Mouse (Mus musculus): ENCODE results near the gene Atg4d. TPM values are rescaled to one million over a fixed set of nuclear protein-coding genes. Genes with fewer than 3 reads are reported as not detected.

The Atg4d gene
- polyA plus RNA-seq, 1 experiment from 2014 or later = 44.7 TPM

- no peaks in the 10 kb centered on the region for H3K27me3 ChIP-seq (replicated peaks; ENCODE audit: control insufficient read depth, insufficient read depth, low read length)
- H3K4me1 ChIP-seq (replicated peaks; ENCODE audit: control insufficient read depth, insufficient read depth, low read length) = peaks cover 10% of the 10 kb centered on the region; the same call in 1 of the 2 replicates
- no peak for TF ChIP-seq CTCF (IDR thresholded peaks at IDR 0.05; ENCODE audit: low read depth)
- H3K36me3 ChIP-seq (ENCODE audit: control insufficient read depth, insufficient read depth) = no peaks in the 10 kb centered on the region
- no peak overlapping the region for H3K9ac ChIP-seq (ENCODE audit: low read depth, low read length)
- H3K4me3 ChIP-seq (ENCODE audit: low read depth, low read length) = no peak overlapping the region
- no peak overlapping the region for H3K27ac ChIP-seq (ENCODE audit: low read depth, low read length)
- no peaks in the 10 kb centered on the region for H3K9me3 ChIP-seq (ENCODE audit: control insufficient read depth)
- no peak for ATAC-seq
- no peak overlapping the region for H3K4me2 ChIP-seq (replicated peaks; ENCODE audit: low read depth)
- 86% methylated on average over 6 of the region's 6 CpGs for WGBS
Measured at GRCm38 (mm10) chr9:21260491-21261040, 4.5 kb upstream of the Atg4d start.

GRCm38 (mm10) chr9:21261831-21262230 lies 3.3 kb upstream of the Atg4d start:
- no peak overlapping the region for H3K9ac ChIP-seq (ENCODE audit: low read depth, low read length)
- no peak overlapping the region for H3K4me3 ChIP-seq (ENCODE audit: low read depth, low read length)
- H3K4me2 ChIP-seq (replicated peaks; ENCODE audit: low read depth) = no peak overlapping the region
- H3K27me3 ChIP-seq (replicated peaks; ENCODE audit: control insufficient read depth, insufficient read depth, low read length) = no peaks in the 10 kb centered on the region
- no peak for ATAC-seq
- WGBS = 28% methylated on average over 2 of the region's 2 CpGs
- H3K36me3 ChIP-seq (ENCODE audit: control insufficient read depth, insufficient read depth) = no peaks in the 10 kb centered on the region
- no peaks in the 10 kb centered on the region for H3K9me3 ChIP-seq (ENCODE audit: control insufficient read depth)
- H3K27ac ChIP-seq (ENCODE audit: low read depth, low read length) = peak overlapping the region; percentile 50; the same call in 1 of the 2 replicates
- no peak for TF ChIP-seq CTCF (IDR thresholded peaks at IDR 0.05; ENCODE audit: low read depth)
- peaks cover 13% of the 10 kb centered on the region; the same call in 1 of the 2 replicates for H3K4me1 ChIP-seq (replicated peaks; ENCODE audit: control insufficient read depth, insufficient read depth, low read length)

GRCm38 (mm10) chr9:21264272-21264999 lies 657 bp upstream of the Atg4d start:
- Histone ChIP-seq H3K4me1 (replicated peaks; ENCODE audit: control insufficient read depth, insufficient read depth, low read length) (peaks cover 14% of the 10 kb centered on the region; the same call in 1 of the 2 replicates), H3K4me2 (replicated peaks; ENCODE audit: low read depth) (peak overlapping the region; percentile 74), H3K4me3 (ENCODE audit: low read depth, low read length) (peak overlapping the region; percentile 95), H3K9ac (ENCODE audit: low read depth, low read length) (peak overlapping the region; percentile 93; the same call in 1 of the 2 replicates), H3K36me3 (ENCODE audit: control insufficient read depth, insufficient read depth) (peaks cover 15% of the 10 kb centered on the region), H3K27ac (ENCODE audit: low read depth, low read length) (peak overlapping the region; percentile 50; the same call in 1 of the 2 replicates), H3K27me3 (replicated peaks; ENCODE audit: control insufficient read depth, insufficient read depth, low read length) (no peaks in the 10 kb centered on the region), H3K9me3 (ENCODE audit: control insufficient read depth) (no peaks in the 10 kb centered on the region)
- TF ChIP-seq CTCF (IDR thresholded peaks at IDR 0.05; ENCODE audit: low read depth) = no peak
- no peak; the same call in 1 of the 2 replicates for ATAC-seq
- WGBS = 18% methylated on average over 17 of the region's 17 CpGs

DNA sequence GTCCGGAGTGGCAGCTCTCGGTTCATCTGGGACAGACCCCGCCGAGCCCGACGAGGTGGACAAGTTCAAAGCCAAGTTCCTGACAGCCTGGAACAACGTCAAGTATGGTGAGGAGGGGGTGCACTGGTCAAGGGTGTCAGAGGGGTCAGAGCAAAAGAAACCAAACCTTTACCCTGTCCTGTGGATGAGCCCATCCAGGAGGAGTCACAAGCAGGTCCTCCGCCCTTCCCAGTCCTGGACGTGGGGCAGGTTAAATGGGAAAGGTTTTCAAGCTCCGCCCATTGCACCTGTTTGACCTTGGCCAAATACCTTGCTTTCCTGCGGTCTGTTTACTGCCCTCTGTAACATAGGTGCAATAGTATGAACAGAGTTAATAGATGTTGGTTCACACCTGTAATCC lies 518 bp downstream of the Atg4d start:
- Histone ChIP-seq H3K9ac (ENCODE audit: low read depth, low read length) (peak overlapping the region; percentile 93), H3K4me1 (replicated peaks; ENCODE audit: control insufficient read depth, insufficient read depth, low read length) (peaks cover 14% of the 10 kb centered on the region; the same call in 1 of the 2 replicates), H3K27ac (ENCODE audit: low read depth, low read length) (peak overlapping the region; percentile 88), H3K9me3 (ENCODE audit: control insufficient read depth) (no peaks in the 10 kb centered on the region), H3K4me2 (replicated peaks; ENCODE audit: low read depth) (peak overlapping the region; percentile 74), H3K36me3 (ENCODE audit: control insufficient read depth, insufficient read depth) (peaks cover 25% of the 10 kb centered on the region), H3K27me3 (replicated peaks; ENCODE audit: control insufficient read depth, insufficient read depth, low read length) (no peaks in the 10 kb centered on the region), H3K4me3 (ENCODE audit: low read depth, low read length) (peak overlapping the region; percentile 95)
- WGBS = 4% methylated on average over 11 of the region's 11 CpGs
- 0 out of 2 replicates have a peak, but pooled peaks have one; percentile 20 for ATAC-seq
- no peak for TF ChIP-seq CTCF (IDR thresholded peaks at IDR 0.05; ENCODE audit: low read depth)

GRCm38 (mm10) chr9:21266889-21267288 lies 1.8 kb downstream of the Atg4d start:
- 72% methylated on average over 5 of the region's 5 CpGs for WGBS
- peaks cover 38% of the 10 kb centered on the region for H3K36me3 ChIP-seq (ENCODE audit: control insufficient read depth, insufficient read depth)
- no peak overlapping the region for H3K9ac ChIP-seq (ENCODE audit: low read depth, low read length)
- no peak overlapping the region for H3K27ac ChIP-seq (ENCODE audit: low read depth, low read length)
- no peaks in the 10 kb centered on the region for H3K27me3 ChIP-seq (replicated peaks; ENCODE audit: control insufficient read depth, insufficient read depth, low read length)
- peaks cover 10% of the 10 kb centered on the region; the same call in 1 of the 2 replicates for H3K4me1 ChIP-seq (replicated peaks; ENCODE audit: control insufficient read depth, insufficient read depth, low read length)
- peak overlapping the region; percentile 74 for H3K4me2 ChIP-seq (replicated peaks; ENCODE audit: low read depth)
- no peak for ATAC-seq
- no peak overlapping the region for H3K4me3 ChIP-seq (ENCODE audit: low read depth, low read length)
- no peak for TF ChIP-seq CTCF (IDR thresholded peaks at IDR 0.05; ENCODE audit: low read depth)
- no peaks in the 10 kb centered on the region for H3K9me3 ChIP-seq (ENCODE audit: control insufficient read depth)

- H3K9me3 ChIP-seq (ENCODE audit: control insufficient read depth) = no peaks in the 10 kb centered on the region
- H3K9ac ChIP-seq (ENCODE audit: low read depth, low read length) = no peak overlapping the region
- H3K4me2 ChIP-seq (replicated peaks; ENCODE audit: low read depth) = no peak overlapping the region
- no peaks in the 10 kb centered on the region for H3K27me3 ChIP-seq (replicated peaks; ENCODE audit: control insufficient read depth, insufficient read depth, low read length)
- H3K4me3 ChIP-seq (ENCODE audit: low read depth, low read length) = no peak overlapping the region
- no peak for ATAC-seq
- no peak overlapping the region for H3K27ac ChIP-seq (ENCODE audit: low read depth, low read length)
- TF ChIP-seq CTCF (IDR thresholded peaks at IDR 0.05; ENCODE audit: low read depth) = no peak
- H3K36me3 ChIP-seq (ENCODE audit: control insufficient read depth, insufficient read depth) = peaks cover 52% of the 10 kb centered on the region
- 92% methylated on average over 16 of the region's 16 CpGs for WGBS
- H3K4me1 ChIP-seq (replicated peaks; ENCODE audit: control insufficient read depth, insufficient read depth, low read length) = peaks cover 9% of the 10 kb centered on the region; the same call in 1 of the 2 replicates
Measured at GRCm38 (mm10) chr9:21268305-21268704, 3.2 kb downstream of the Atg4d start.
